Mouse (Mus musculus): ENCODE data around the gene Abhd14b. TPM values are rescaled to one million over a fixed set of nuclear protein-coding genes. Genes with fewer than 3 reads are reported as not detected.

Abhd14b gene
- polyA plus RNA-seq, 1 experiment from 2014 or later: 10.7 TPM

DNA sequence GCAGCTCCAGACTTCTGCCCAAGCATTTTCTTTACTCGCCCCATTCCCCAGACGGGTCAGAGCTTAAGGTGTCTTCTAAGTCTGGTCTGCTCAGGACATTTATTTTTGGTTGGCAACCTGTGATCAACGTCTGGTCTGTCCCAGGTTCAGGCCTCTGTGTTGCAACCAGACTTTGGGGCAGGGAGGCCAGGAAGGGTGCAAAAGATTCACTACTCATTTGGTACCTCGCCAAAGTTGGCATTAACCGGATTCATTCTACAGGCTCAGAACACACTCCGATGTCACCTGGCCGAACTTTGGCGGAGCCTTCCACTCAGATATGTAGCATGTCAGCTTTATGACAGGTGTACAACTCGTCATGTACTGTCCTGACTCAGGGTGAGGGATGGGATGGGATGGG, 692 bp downstream of the Abhd14b start:
- Histone ChIP-seq H3K4me1 (ENCODE audit: control insufficient read depth, insufficient read depth, low read length) (peaks cover 31% of the 10 kb centered on the region), H3K9me3 (replicated peaks; ENCODE audit: control insufficient read depth, low read length) (no peaks in the 10 kb centered on the region), H3K4me2 (ENCODE audit: low read depth, low read length) (peak overlapping the region; percentile 93), H3K9ac (ENCODE audit: low read length) (peak overlapping the region; percentile 71), H3K27me3 (ENCODE audit: control insufficient read depth, insufficient read depth, low read length) (no peaks in the 10 kb centered on the region), H3K36me3 (ENCODE audit: control insufficient read depth, insufficient read depth) (no peaks in the 10 kb centered on the region), H3K27ac (ENCODE audit: low read length) (peak overlapping the region; percentile 19), H3K4me3 (ENCODE audit: low read length) (peak overlapping the region; percentile 65)
- peak; percentile 1; the same call in 1 of the 2 replicates for ATAC-seq (replicated peaks; ENCODE audit: extremely low read depth, insufficient read depth, low FRiP score)
- 34% methylated on average over 9 of the region's 9 CpGs for WGBS

DNA sequence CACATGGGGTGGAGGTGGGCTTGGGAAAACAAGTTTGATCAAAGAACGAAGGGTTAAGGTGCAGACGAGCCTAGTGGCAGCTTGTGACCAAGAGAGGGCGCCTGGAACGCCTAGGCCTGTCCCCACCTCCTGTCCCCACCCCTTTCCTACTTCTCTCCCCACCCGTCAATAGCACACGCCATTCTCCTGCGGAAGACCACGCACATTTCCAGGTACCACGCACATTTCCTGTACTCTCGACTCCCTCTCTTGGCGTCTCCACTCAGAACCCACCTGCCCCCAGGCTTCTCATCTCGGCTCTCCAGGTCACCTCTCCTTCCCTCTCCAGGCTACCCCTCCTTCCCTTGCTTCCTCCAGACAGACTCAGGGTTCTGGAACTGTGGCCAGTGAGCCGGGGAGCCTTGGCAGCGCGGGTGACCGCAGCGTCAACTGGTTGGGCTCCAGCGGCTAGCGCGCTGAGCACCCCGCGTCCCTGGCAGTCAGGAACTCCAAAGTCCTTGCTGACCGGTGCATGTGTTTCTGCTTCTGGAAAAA, 1.3 kb downstream of the Abhd14b start:
- Histone ChIP-seq H3K27ac (ENCODE audit: low read length) (peak overlapping the region; percentile 83), H3K9me3 (replicated peaks; ENCODE audit: control insufficient read depth, low read length) (no peaks in the 10 kb centered on the region), H3K4me2 (ENCODE audit: low read depth, low read length) (peak overlapping the region; percentile 93), H3K27me3 (ENCODE audit: control insufficient read depth, insufficient read depth, low read length) (no peaks in the 10 kb centered on the region), H3K4me3 (ENCODE audit: low read length) (peak overlapping the region; percentile 65), H3K9ac (ENCODE audit: low read length) (peak overlapping the region; percentile 81), H3K4me1 (ENCODE audit: control insufficient read depth, insufficient read depth, low read length) (peaks cover 34% of the 10 kb centered on the region), H3K36me3 (ENCODE audit: control insufficient read depth, insufficient read depth) (no peaks in the 10 kb centered on the region)
- peak; percentile 53 for ATAC-seq (replicated peaks; ENCODE audit: extremely low read depth, insufficient read depth, low FRiP score)
- WGBS: under 1% methylated on average over 23 of the region's 23 CpGs

DNA sequence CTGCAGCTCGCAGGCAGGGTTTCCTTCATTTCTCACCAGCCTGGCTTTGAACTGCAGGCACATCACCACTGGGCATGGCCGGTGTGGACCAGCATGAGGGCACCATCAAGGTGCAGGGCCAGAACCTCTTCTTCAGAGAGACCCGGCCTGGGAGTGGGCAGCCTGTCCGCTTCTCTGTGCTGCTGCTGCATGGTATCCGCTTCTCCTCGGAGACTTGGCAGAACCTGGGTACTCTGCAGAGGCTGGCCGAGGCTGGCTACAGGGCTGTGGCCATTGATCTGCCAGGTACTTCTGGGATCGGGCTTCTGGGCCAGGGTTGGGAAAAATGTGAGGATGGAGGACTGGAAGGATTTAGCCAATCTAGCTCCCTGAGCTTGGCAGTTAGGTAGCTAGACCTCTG, 2.7 kb downstream of the Abhd14b start:
- Histone ChIP-seq H3K27ac (ENCODE audit: low read length) (no peak overlapping the region), H3K36me3 (ENCODE audit: control insufficient read depth, insufficient read depth) (no peaks in the 10 kb centered on the region), H3K27me3 (ENCODE audit: control insufficient read depth, insufficient read depth, low read length) (no peaks in the 10 kb centered on the region), H3K9ac (ENCODE audit: low read length) (no peak overlapping the region), H3K9me3 (replicated peaks; ENCODE audit: control insufficient read depth, low read length) (no peaks in the 10 kb centered on the region), H3K4me2 (ENCODE audit: low read depth, low read length) (no peak overlapping the region), H3K4me3 (ENCODE audit: low read length) (no peak overlapping the region), H3K4me1 (ENCODE audit: control insufficient read depth, insufficient read depth, low read length) (peaks cover 42% of the 10 kb centered on the region)
- ATAC-seq (replicated peaks; ENCODE audit: extremely low read depth, insufficient read depth, low FRiP score): no peak
- 87% methylated on average over 8 of the region's 8 CpGs for whole genome bisulfite sequencing

DNA sequence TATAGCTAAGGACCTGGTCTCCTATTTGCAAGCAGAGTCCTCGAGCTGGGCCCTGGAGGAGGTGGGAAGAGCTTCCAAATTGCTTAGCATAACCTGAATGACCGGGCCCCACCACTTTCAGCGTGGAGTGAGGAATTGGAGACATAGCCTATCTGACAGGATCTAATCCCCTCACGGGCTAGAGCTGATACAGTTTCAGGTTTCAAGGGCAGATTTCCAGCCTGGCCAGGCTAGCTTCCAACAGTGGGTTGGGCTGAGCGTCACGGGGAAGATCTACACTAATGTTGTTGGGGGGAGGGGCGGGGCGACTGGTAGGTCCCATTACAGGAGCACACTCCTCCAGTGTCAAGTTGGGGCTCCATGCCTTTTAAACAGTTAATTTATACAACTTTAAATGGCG, 3.4 kb downstream of the Abhd14b start:
- Histone ChIP-seq H3K9me3 (replicated peaks; ENCODE audit: control insufficient read depth, low read length) (no peaks in the 10 kb centered on the region), H3K27ac (ENCODE audit: low read length) (peak overlapping the region; percentile 30; the same call in 1 of the 2 replicates), H3K4me2 (ENCODE audit: low read depth, low read length) (peak overlapping the region; percentile 26), H3K9ac (ENCODE audit: low read length) (no peak overlapping the region), H3K36me3 (ENCODE audit: control insufficient read depth, insufficient read depth) (no peaks in the 10 kb centered on the region), H3K27me3 (ENCODE audit: control insufficient read depth, insufficient read depth, low read length) (no peaks in the 10 kb centered on the region), H3K4me1 (ENCODE audit: control insufficient read depth, insufficient read depth, low read length) (peaks cover 48% of the 10 kb centered on the region), H3K4me3 (ENCODE audit: low read length) (no peak overlapping the region)
- WGBS: 23% methylated on average over 9 of the region's 9 CpGs
- ATAC-seq (replicated peaks; ENCODE audit: extremely low read depth, insufficient read depth, low FRiP score): no peak

- Histone ChIP-seq H3K9me3 (replicated peaks; ENCODE audit: control insufficient read depth, low read length) (no peaks in the 10 kb centered on the region), H3K4me1 (ENCODE audit: control insufficient read depth, insufficient read depth, low read length) (peaks cover 55% of the 10 kb centered on the region), H3K4me3 (ENCODE audit: low read length) (no peak overlapping the region), H3K27me3 (ENCODE audit: control insufficient read depth, insufficient read depth, low read length) (no peaks in the 10 kb centered on the region), H3K36me3 (ENCODE audit: control insufficient read depth, insufficient read depth) (no peaks in the 10 kb centered on the region), H3K4me2 (ENCODE audit: low read depth, low read length) (no peak overlapping the region), H3K27ac (ENCODE audit: low read length) (no peak overlapping the region), H3K9ac (ENCODE audit: low read length) (no peak overlapping the region)
- 72% methylated on average over 11 of the region's 11 CpGs for WGBS
- ATAC-seq (replicated peaks; ENCODE audit: extremely low read depth, insufficient read depth, low FRiP score): no peak
These were observed 4.0 kb downstream of the Abhd14b start for GRCm38 (mm10) chr9:106451298-106451697.

- Histone ChIP-seq H3K4me2 (ENCODE audit: low read depth, low read length) (no peak overlapping the region), H3K9me3 (replicated peaks; ENCODE audit: control insufficient read depth, low read length) (no peaks in the 10 kb centered on the region), H3K27ac (ENCODE audit: low read length) (no peak overlapping the region), H3K36me3 (ENCODE audit: control insufficient read depth, insufficient read depth) (no peaks in the 10 kb centered on the region), H3K4me1 (ENCODE audit: control insufficient read depth, insufficient read depth, low read length) (peaks cover 57% of the 10 kb centered on the region), H3K4me3 (ENCODE audit: low read length) (no peak overlapping the region), H3K27me3 (ENCODE audit: control insufficient read depth, insufficient read depth, low read length) (no peaks in the 10 kb centered on the region), H3K9ac (ENCODE audit: low read length) (no peak overlapping the region)
- WGBS: 50% methylated on average over 2 of the region's 2 CpGs
- ATAC-seq (replicated peaks; ENCODE audit: extremely low read depth, insufficient read depth, low FRiP score): no peak
These were observed 4.6 kb downstream of the Abhd14b start for GRCm38 (mm10) chr9:106451899-106452298.

DNA sequence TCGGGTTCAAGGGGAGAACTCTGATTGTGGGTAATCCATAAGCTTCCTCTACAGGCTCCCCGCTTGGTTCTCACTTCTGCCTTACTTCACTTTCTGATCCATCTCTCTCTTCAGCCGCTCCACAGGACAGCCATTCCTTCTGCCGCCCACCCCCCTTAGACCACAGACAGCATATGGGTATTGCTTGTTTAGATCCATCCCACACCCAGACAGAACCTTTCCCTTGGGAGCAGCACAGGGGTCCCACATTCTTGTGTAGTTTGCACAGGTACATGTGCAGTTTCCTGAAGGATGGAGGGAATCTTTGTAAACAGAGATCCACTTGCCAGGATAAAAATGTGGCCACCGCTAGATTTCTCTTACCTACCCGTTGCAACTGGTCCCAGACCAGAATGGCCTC, 5.1 kb downstream of the Abhd14b start:
- WGBS: 54% methylated on average over 6 of the region's 6 CpGs
- Histone ChIP-seq H3K36me3 (ENCODE audit: control insufficient read depth, insufficient read depth) (no peaks in the 10 kb centered on the region), H3K4me2 (ENCODE audit: low read depth, low read length) (peak overlapping the region; percentile 94), H3K9me3 (replicated peaks; ENCODE audit: control insufficient read depth, low read length) (no peaks in the 10 kb centered on the region), H3K9ac (ENCODE audit: low read length) (peak overlapping the region; percentile 82; the same call in 1 of the 2 replicates), H3K4me3 (ENCODE audit: low read length) (no peak overlapping the region), H3K4me1 (ENCODE audit: control insufficient read depth, insufficient read depth, low read length) (peaks cover 62% of the 10 kb centered on the region), H3K27ac (ENCODE audit: low read length) (no peak overlapping the region), H3K27me3 (ENCODE audit: control insufficient read depth, insufficient read depth, low read length) (no peaks in the 10 kb centered on the region)
- no peak for ATAC-seq (replicated peaks; ENCODE audit: extremely low read depth, insufficient read depth, low FRiP score)

DNA sequence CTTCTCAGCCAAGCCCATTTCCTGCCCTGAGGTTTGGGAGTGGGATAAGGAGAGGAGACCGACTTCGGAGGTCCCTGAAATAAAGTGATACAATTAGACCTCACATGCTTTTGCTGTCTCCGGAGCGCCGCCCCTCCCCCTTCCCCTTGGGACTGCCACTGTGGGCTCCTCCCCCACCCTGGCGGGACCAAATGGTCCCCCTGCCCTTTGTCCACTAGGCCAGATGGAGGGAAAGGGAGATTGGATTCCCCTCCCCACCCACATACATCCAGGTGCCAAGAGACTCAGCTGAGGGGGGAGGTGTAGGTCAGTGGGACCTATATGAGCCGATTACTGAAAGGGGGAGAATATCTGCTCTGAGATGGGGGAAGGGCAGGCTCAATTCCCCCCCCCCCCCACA, 5.6 kb downstream of the Abhd14b start:
- Histone ChIP-seq H3K9ac (ENCODE audit: low read length) (peak overlapping the region; percentile 82), H3K4me1 (ENCODE audit: control insufficient read depth, insufficient read depth, low read length) (peaks cover 64% of the 10 kb centered on the region), H3K36me3 (ENCODE audit: control insufficient read depth, insufficient read depth) (no peaks in the 10 kb centered on the region), H3K27me3 (ENCODE audit: control insufficient read depth, insufficient read depth, low read length) (no peaks in the 10 kb centered on the region), H3K4me2 (ENCODE audit: low read depth, low read length) (peak overlapping the region; percentile 94), H3K9me3 (replicated peaks; ENCODE audit: control insufficient read depth, low read length) (no peaks in the 10 kb centered on the region), H3K4me3 (ENCODE audit: low read length) (peak overlapping the region; percentile 76), H3K27ac (ENCODE audit: low read length) (peak overlapping the region; percentile 88)
- ATAC-seq (replicated peaks; ENCODE audit: extremely low read depth, insufficient read depth, low FRiP score): no peak
- 8% methylated on average over 7 of the region's 7 CpGs for WGBS

DNA sequence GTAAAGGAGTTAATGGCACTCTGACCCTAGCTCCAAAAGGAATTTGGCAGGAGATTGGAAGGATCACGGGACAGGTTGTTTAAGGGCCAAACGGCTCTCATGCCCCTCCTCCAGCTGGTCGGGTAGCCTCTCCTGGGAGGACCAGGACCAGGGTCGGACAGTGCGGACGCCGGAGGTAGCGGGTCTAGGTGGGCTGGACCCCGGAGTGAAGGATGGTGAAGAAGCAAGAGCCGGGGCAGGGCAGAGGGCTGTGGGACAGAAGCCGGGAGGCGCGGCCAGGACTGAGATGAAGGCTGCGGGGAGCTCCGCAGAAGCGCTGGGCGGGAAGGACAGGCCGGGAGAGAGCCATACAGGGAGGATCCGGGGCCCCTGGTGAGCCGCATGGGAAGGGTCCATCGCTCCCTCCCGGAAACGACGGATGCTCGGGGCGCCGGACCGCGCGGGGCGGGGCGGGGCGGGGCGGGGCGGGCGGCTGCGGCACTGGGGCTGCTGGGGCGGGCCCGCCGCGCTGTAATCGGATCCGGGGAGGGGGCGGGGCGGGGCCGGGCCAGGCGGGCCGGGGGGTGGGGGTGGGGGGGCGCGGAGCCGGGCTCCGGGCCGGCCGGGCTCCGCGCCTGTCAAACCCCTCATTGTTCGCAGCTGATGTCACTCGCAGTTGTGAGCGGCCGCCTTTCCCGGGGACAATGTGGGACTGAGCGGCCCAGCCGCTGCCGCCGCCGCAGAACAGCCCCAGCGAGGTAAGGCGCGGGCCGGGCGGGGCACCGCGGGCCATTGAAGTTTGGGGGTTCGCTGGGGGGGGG, 6.2 kb downstream of the Abhd14b start, which contains the start of gene Pcbp4:
TSS of gene Pcbp4 (plus strand) at position 21 of the 800 bp plus-strand sequence.
- Histone ChIP-seq H3K27me3 (ENCODE audit: control insufficient read depth, insufficient read depth, low read length) (no peaks in the 10 kb centered on the region), H3K4me3 (ENCODE audit: low read length) (peak within 1 kb of the TSS; percentile 76), H3K27ac (ENCODE audit: low read length) (peak within 1 kb of the TSS; percentile 88), H3K36me3 (ENCODE audit: control insufficient read depth, insufficient read depth) (no peaks in the 10 kb centered on the region), H3K4me2 (ENCODE audit: low read depth, low read length) (peak within 1 kb of the TSS; percentile 94), H3K9me3 (replicated peaks; ENCODE audit: control insufficient read depth, low read length) (no peaks in the 10 kb centered on the region), H3K9ac (ENCODE audit: low read length) (peak within 1 kb of the TSS; percentile 90), H3K4me1 (ENCODE audit: control insufficient read depth, insufficient read depth, low read length) (peaks cover 63% of the 10 kb centered on the region)
- WGBS: under 1% methylated on average over 43 of the region's 74 CpGs
- peak; percentile 78 for ATAC-seq (replicated peaks; ENCODE audit: extremely low read depth, insufficient read depth, low FRiP score)
